Mouse (Mus musculus) adrenal gland, adult 18-20 months (tissue): ENCODE data around the gene Sppl3. TPM values are rescaled to one million over a fixed set of nuclear protein-coding genes. Genes with fewer than 3 reads are reported as not detected.
A peak's percentile ranks its signal among the peaks of the same experiment; 100 is the strongest.

Experiments used
- DNase-seq, 2 experiments: peaks; one replicate each; pipeline ENCODE4 v3.0.0; 2021 to 2022; ENCODE audit warnings: low spot score in 2 of 2
- total RNA-seq, 2 experiments: library from RNA; stranded (reverse); gene quantifications; 1 replicate in 1 of 2; 2 replicates in 1 of 2; pipeline ENCODE4 v1.2.3; 2021

Sppl3 gene
- total RNA-seq, 2 experiments from 2014 or later, result 40.0 to 44.0 TPM

DNA sequence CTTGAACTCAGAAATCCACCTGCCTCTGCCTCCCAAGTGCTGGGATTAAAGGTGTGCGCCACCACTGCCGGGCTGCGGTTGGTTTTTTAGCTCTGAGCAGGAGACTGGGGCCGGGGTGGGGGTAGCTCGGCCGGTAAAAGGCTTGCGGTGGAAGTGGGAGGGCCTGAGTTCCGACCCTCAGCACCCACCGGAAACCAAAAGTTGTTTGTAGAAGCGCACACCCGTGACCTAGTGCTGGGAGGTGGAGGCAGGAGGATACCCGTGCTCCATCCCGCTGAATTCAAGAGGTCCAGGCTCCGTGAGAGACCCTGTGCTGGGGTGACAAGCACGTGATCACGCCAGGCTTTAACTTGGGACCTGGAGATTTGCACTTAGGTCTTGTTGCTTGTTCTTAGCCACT, 14.5 kb upstream of the Sppl3 start:
- DNase-seq, result no peak

DNA sequence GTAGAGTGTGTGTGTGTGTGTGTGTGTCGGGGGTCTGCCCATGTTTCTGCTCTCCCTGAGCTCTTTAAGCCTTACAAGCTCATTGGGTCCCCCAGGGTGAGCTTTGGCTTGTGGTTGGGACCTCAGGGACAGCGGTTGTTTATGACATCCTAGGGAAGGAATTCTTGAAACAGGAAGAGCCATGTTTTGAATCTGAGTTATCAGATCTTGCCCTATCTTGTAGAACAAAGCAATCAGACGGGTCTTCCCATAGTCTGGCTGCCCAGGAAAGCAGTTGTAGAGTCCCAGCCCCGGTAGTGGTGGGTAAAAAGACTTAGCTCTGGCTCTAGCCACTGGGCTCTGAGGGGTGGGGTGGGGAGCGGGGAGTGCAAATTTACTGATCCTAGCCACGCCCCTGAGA, 13.6 kb upstream of the Sppl3 start:
- no peak for DNase-seq

DNA sequence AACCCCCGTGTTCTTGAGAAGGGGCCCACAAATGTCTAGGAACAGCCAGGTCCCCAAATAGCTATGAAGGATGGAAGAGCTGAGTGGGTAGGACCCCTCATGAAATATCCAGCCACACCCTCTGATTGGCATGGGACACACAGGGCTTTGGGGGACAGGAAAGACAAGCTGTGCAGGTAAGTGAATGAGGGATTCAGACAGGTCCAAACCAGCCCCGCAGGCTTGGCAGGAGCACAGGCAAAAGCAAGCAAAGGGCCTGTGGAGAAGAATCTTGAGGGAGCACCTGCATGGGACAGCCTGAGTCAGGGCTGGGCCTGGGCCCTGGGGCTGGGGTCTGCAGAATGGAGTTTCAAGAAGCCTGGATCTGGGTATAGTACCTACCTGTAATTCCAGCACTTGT, 10.4 kb upstream of the Sppl3 start:
- no peak for DNase-seq

DNA sequence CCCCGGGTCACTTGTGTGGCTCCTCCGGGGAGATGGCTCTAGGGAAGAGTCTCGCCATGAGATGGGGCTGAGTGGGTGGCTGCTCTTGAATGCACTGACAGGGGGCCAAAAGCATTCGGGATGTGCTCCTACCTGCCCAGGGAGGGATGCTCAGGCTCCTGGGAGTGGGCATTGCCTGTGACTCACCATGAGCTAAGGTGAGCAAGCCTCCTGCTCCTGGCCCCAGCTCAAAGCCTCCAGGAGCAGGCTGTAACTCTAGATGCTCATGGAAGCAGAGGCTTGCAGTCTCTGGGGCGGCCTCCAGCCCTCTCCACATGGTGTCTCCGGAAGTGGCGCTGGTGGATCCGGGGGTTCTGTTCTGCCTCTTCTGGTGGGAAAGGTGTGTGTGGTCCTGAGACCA, 9.5 kb upstream of the Sppl3 start:
- DNase-seq, result no peak

DNA sequence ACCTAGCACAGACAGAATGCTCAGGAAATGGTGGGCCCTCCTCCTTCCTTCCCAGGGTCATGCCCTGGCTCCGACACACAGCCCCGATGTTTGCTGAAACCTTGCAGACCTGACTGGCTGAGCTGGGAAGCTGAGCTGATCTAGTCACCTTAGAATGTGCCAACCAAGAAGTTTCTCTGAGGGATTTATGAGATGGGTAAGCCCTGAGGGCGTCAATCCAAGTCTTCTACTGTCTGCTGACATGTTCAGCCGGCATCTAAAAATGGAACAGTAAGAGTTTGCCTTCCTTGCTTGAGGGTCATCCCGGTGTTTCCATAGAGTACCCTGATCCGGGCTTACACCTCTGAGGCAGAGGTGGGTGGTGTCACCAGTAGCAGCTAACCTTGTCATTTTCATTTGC, 8.2 kb upstream of the Sppl3 start:
- DNase-seq, result no peak

DNA sequence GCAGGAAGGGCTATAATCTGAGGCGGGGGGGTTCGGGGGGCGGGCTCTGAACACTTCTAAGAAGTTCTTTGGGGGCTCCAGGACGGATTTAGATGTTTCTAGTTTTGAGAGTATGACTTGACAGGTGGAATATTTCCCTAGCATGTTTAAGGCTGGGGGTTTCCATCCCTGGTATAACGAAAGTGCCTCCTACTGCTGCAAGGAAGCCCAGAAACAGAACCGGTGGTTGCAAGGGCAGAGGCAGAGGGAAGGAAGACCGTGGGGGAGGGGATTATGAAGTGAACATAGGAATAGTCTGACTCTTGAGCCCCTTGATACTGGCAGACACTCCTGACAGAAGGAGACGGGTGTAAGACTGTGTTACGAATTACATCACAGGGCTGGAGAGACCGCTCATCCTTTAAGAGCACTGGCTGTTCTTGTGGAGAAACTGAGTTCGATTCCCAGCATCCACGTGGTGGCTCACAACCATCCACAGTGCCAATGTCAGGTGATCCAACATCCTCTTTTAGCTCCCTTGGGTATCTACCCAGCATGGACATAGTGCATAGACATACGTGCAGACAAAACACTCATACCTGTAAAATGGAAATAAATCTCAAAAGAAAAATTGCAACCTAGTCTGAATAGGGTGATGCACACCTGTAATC, 7.6 kb upstream of the Sppl3 start:
- no peak for DNase-seq

DNA sequence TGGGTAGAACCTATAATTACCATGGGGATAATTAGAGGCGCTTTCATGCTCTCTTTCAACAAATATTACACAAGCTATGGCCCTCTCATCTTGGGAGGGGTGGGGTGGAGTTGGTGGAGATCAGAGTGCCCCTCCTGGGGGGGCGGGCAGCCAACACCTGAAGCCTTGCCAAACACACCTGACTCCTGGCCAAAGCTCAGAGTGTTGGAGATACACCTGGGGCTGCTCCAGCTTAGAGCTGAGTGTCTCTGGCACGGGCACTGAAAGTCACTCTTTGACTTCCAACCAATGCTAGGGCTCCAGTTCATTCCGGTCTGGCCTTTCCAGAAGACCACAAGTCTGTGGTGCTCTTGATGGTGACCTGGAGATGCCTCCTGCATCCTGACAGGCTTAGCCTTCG, 3.2 kb upstream of the Sppl3 start:
- DNase-seq, result no peak

DNA sequence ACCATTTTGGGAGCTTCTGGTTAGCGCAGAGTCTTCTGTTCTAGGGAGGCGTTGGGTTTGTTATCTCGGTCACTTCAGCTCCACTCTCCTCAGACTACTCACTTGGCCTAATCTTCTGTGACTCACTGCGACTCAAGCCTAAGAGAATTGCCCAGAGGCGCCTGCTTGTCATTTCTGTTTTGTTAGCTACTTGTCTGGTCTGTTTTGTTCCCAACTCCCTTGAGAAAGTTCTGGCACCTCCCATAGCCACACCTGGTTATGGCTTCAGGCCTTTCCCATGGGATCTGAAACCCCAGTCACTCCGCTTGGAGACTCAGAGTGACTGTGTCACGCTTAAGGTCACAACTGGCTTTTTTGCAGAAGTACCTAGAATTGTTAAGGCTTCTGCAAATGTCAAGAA, 2.6 kb upstream of the Sppl3 start:
- no peak for DNase-seq

DNA sequence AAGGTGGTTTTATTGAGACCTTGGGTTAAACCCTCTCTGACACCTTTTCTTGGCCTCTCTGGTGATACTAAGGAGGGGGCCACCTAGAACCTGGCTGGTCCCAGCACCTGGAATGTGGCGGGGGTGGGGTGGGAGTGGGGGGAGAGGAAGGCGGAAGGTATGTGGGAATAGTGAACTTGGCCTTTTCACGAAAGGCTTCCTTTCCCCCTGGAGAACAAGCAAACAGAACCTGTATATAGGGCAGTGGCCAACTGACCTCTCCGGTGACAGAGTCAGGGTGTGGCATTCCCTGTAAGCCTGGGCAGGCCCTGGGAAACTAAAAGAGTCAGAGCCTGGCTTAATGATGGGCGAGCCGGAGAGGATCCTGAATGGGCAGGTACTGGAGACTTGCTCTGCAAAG, 1.8 kb upstream of the Sppl3 start:
- DNase-seq, result no peak

DNA sequence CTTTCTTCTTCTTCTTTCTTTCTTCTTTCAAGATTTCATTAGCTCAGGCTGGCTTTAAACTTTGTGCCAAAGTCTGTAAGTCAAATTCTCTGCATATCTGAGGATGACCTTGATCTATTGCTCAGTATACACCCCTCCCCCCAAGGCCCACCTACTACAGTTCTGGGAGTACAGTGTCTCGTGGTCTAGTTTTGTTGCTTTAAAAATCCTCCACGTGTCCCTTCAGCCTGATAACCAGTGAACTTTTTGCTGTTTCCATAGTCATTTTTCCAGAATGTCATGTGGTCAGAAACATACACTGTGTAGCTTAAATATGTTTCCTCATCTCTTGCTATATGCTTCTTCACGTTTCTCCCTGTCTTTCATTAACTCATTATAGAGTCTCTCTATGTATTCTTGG, 976 bp upstream of the Sppl3 start:
- DNase-seq, result no peak

DNA sequence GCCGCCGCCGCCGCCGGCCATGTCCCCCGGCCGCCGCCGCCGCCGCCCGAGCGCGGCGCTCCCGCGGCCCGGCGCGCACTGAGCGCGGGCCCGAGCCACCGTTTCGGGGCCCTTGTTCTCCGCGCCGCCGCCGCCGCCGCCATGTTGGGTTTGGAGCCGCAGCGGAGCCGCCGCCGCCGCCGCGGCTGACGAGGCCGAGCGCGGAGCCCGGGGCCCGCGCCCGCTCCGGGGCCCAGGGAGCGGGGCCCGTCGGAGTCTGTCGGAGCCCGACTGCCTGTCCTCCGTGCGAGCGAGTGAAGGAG, 231 bp downstream of the Sppl3 start:
- DNase-seq, result no peak

DNA sequence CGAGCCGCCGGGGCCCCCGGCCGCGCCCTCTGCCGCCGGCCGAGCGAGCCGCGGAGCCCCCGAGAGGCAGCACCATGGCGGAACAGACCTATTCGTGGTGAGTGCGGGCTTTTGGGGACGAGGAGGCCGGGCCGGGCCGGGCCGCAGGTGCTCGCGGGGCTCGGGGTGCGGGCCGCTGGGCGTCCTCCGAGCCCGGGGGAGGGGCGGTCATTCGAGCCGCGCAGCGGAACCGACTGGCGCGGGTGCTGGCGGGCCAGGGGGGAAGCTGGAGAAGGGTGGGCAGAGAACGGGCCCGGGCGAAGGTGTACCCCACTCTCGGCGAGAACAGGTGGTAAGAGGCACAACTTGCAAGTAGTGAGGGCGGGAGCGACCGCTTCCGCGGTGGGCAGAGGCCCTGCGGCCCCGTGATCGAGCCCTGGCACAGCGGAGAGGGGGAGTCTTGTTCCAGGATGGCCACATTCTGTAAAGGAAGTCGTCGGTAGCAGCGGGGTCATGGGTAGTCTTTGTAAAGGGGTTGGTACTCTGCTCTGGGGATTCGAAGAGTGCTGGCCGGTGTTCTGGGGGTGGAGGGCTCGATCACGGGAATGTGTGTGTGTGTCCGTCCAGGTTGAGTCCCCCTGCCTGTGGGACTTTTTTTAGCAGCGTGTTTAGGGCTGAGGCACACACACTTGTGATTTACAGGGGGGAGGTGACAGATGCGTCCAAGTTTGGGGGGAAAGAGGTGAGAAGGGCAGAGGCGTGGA, 753 bp downstream of the Sppl3 start:
- DNase-seq, result peak; percentile 58 to 64

DNA sequence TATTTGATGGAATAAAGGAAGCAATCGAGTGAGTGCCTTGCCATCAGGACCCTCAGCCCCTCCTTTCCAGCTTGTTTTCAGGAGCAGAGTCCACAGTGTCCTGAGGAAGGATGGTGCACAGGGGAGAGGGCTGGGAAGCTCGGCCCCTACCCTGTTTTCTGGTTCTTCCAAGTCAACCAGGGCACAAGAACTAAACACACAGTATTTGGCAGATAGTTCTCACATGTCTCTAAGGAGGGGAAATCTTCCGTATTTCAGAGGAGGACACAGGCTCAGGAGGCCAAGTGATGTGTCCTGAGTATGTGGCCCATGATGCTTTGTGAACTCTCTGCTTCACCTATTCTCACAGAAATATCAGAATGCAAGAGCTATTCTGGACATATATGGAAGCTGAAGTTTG, 2.5 kb downstream of the Sppl3 start:
- no peak for DNase-seq

DNA sequence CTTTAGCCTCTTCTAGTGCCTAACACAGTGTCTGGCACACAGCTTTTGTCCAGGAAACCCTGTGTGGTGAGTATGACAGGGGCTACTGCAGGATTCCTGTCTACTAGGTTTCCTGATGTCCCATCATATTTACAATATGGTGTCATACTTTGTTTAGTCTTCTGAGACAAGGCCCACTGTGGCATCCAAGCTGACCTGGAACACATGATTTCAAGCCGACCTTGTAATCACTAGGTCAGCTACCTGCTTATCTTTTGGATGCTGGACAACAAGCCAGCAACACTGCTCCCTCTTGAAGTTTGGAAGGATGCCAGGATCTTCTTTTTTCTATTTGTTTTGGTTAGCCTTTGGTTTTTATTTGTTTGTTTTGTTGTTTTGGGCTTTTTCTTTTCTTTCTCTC, 3.6 kb downstream of the Sppl3 start:
- DNase-seq, result no peak

DNA sequence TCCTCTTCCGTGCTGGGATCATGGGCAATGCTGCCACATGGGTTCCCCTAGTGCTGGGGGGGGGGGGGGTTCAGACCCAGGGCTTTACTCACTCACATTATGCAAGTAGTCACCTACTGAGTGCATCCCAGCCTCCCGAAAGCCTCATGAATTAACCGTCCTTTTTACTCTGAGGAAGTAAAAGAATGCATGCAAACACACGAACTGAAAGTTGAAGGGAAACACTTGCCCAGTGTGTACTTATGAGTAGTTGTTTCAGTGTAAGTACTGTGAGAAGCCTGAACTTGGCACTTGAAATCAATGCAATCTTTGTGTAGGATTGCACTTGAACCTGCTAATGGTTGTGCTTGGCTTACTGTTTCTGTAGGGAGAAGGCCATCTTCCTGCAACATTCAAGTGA, 4.2 kb downstream of the Sppl3 start:
- DNase-seq, result no peak

DNA sequence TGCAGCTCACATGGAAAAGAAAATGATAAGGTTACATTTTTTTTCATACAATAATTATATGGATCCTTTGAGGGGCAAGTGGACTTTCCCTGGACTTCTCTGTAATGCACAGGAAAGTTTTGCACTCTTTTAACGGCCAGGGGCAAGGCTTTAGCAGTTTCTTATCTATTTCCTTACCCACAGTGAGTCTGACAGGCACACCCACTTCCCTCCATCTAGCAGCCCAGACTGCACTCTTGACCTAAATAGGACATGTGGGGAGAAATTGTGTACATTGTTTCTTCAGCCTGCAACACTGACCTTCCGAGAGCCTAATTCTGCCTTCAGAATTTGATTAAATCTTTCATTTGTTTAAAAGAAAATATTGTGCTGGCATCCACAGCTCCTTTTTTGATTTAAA, 7.3 kb downstream of the Sppl3 start:
- no peak for DNase-seq

DNA sequence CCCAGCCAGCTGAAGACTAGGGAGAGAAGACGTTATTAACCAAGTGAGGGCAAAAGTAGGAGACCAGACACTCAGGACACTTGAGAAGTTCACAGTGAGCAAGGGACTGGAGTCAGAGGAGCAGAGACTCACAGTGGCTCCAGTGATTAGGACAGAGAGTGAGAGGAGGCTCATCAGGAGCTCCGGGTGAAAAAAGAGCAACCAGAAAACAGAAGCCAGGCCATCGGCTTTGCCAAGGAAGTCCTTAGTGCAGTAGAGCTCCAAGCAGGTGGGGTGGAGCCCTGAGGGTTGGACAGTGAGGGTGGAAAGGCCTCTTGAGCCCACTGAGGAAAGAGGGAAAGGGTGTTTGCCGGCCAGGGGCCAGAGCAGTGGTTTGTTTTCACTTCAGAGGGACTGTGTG, 7.9 kb downstream of the Sppl3 start:
- no peak for DNase-seq

DNA sequence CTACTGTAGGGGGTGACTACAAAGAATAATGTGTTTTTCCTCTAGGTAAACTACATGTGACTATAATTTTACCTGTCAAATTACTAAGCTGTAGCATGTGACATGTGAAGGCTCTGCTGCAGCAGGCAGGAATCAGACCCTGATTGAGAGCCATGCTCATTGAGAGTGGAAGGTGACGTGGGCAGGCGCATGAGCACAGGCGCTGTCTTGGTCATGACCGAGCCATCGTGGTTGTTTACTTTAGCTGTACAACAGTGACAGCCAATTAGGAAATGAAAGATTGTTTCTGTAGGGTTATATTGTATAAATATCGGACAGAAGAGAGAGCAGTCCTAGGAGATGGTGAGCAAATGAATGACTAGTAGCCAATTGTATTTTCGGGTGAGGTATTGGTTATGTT, 11.1 kb downstream of the Sppl3 start:
- DNase-seq, result no peak

DNA sequence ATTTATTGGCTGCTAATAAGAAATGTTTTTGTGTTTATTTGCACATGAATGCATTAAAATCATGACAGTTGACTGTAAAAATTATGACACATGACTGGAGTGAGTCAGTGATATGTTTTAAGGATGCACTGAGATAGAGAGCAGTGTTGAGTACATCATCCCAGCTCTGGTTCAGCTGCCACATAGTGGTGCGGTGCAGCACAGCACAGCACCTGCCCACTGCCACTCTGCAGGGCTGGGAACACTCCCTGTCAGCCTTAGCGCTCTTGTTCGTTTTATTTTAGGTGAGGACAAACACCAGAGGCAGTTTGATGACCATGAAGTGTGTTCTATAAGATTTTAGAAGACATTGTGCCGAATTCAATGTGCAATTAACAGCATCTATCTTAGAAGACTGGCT, 15.2 kb downstream of the Sppl3 start:
- no peak for DNase-seq

DNA sequence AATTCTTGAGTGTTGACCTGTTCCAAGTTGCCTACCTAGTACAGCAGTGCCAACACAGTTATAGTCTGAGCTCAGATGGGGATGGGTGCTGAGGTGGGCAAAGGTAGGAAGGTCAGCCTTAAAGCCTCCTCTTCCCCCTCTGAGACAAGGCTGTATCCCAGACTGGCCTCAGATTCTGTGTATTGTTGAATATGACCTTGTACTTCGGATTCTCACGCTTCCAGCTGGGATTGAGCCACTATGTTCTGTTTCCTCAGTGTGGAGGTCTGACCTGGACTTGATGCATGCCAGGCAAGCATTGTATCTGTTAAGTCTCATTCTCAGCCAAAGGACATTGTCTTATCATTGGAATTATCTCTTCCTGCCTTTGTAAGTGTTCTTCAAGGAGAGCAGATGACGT, 16.2 kb downstream of the Sppl3 start:
- DNase-seq, result no peak

DNA sequence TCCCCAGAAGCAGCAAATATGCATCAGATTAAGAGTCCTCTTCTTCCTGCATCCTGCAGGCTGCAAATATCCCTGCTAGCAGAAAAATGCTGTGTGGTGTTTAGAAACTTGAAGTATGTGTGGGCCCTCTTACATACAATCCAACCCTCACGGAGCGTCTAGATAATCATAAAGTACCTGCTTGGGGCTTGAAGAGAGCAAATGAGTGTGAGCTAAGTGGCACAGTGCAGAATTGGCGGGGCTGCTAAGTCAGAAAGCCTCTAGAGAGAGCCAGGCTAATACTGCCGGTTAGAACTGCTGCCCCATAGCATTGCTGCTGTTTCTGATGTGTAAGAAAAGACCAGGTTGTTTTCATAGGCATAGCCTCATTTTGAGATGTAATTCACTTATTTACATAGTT, 18.0 kb downstream of the Sppl3 start:
- no peak for DNase-seq

DNA sequence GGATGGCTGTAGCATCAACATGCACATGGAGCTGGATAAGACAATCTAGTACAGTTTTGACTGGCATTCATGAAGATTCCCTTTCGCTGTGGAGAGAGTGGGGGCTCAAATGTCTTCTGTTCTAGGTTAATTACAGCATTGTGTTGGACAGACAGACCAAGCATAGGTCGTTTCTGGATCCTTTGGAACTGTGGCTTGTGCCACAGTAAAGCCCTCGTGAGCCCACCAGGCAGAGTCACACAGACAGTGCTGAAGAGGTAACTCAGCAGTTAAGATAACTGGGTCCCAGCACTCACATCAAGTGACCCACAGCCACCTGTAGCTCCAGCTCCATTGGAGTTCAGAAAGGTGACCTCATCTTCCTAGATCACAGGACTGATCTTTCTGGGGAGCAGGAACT, 18.6 kb downstream of the Sppl3 start:
- DNase-seq, result no peak

DNA sequence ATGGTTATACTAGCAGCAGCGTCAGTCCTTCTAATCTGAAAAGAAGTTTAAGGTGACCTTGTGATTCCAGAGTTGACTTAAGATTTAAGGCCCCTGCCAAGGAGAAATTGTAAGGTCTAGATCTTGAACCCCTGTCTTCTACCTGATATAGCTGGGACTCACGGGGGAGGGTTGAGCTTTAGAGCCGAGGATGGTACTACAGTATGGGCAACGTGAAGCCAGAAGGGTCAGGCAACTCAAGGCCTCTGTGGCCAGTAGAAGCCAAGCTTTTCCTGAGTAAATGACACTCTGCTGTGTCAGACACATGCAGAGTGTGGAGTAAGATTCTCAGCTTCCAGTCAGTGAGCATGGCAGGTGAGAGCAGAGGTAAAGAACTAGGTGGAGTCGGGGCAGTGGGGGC, 20.6 kb downstream of the Sppl3 start:
- no peak for DNase-seq

DNA sequence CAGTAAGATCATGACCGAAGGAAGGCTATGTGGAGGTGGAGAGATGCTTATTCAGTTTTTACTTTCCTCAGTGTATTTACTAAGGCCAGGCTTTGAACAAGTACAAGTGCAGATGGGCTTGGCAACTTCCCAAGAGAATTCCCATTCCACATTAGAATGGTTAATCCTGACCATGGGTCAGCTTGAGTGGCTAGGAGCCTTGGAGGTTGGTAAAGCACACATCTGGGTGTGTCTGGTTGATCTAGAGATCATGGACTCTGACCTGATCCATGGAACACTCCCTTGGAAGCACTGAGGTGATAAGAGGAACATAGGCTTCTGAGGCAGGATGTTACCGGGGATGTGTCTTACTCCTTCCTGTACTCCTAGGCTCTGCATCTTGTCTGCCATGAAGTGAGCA, 21.7 kb downstream of the Sppl3 start:
- DNase-seq, result no peak
